8 mouse cellular contexts compared by ENCODE assay signal in the genomic region with DNA sequence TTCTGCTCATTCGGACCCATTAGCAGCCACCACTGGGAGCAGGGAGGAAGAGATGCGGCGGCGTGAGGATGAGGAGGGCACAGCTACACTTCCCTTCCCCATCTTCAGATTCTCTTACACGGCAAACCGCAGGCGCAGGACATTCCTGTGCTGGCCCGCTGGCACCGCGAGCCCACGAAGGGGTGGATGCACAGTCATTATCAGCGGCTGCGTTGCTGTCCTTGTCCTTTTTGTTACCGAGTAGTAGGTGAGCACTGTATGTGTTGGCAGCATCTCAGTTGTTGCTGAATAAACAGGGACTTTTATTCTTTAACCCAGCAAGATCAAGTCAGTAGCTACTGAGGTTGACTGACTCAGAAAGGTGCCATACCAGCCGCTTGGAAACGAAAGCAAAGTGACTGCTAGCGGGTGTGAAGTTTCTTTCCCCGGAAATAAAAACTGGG. TPM values are rescaled to one million over a fixed set of nuclear protein-coding genes. Genes with fewer than 3 reads are reported as not detected.
A peak's percentile ranks its signal among the peaks of the same experiment; 100 is the strongest.
DNase-seq lines count a peak whose midpoint lies in the region; ATAC-seq and TF ChIP-seq lines count a peak whose summit lies in the region.

No protein-coding gene starts in this region.

- no peak overlapping the region for H3K9ac ChIP-seq in hindbrain, embryonic 15.5 days
- no peak overlapping the region for H3K9ac ChIP-seq in liver, embryonic 15.5 days

- H3K27ac ChIP-seq in cerebellum, adult 2 months (ENCODE audit: insufficient read depth, low read length): no peak overlapping the region
- H3K27ac ChIP-seq in cortical plate, adult 2 months (ENCODE audit: insufficient read depth, low read length): 0 out of 2 replicates have a peak overlapping the region, but pooled peaks have one; percentile 21
- no peak overlapping the region for H3K27ac ChIP-seq in hindbrain, embryonic 15.5 days (replicated peaks)
- H3K27ac ChIP-seq in liver, embryonic 15.5 days (replicated peaks): no peak overlapping the region
- no peak overlapping the region for H3K27ac ChIP-seq in olfactory bulb, adult 2 months (ENCODE audit: insufficient read depth, low read depth, low read length)

- no peaks in the 10 kb centered on the region for H3K27me3 ChIP-seq in cerebellum, adult 2 months (ENCODE audit: control insufficient read depth, insufficient read depth, low read length)
- no peaks in the 10 kb centered on the region for H3K27me3 ChIP-seq in hindbrain, embryonic 15.5 days
- H3K27me3 ChIP-seq in liver, embryonic 15.5 days: peaks cover 29% of the 10 kb centered on the region

- H3K9me3 ChIP-seq in hindbrain, embryonic 15.5 days: no peaks in the 10 kb centered on the region
- no peaks in the 10 kb centered on the region for H3K9me3 ChIP-seq in liver, embryonic 15.5 days (replicated peaks)

- no peak for ATAC-seq in hindbrain, embryonic 15.5 days (ENCODE audit: low FRiP score, low read depth)
- no peak for ATAC-seq in liver, embryonic 15.5 days (ENCODE audit: insufficient read depth)

- no peak for TF ChIP-seq CTCF in cerebellum, adult 2 months (IDR thresholded peaks at IDR 0.05; ENCODE audit: borderline replicate concordance, insufficient read depth, low read depth, low read length)
- no peak for TF ChIP-seq CTCF in cortical plate, adult 2 months (IDR thresholded peaks at IDR 0.05; ENCODE audit: extremely low read depth, insufficient read depth, low read length)
- no peak for TF ChIP-seq CTCF in olfactory bulb, adult 2 months (IDR thresholded peaks at IDR 0.05; ENCODE audit: insufficient read depth, low read depth, low read length)

- H3K4me3 ChIP-seq in cerebellum, adult 2 months (replicated peaks; ENCODE audit: insufficient read depth, low read depth, low read length): peak overlapping the region; percentile 30
- H3K4me3 ChIP-seq in cortical plate, adult 2 months (ENCODE audit: insufficient read depth, low read length): peak overlapping the region; percentile 48
- peak overlapping the region; percentile 27 for H3K4me3 ChIP-seq in hindbrain, embryonic 15.5 days
- H3K4me3 ChIP-seq in liver, embryonic 15.5 days (replicated peaks): peak overlapping the region; percentile 40
- peak overlapping the region; percentile 19; the same call in 1 of the 2 replicates for H3K4me3 ChIP-seq in olfactory bulb, adult 2 months (ENCODE audit: insufficient read depth, low read depth, low read length)

- H3K4me2 ChIP-seq in hindbrain, embryonic 15.5 days: peak overlapping the region; percentile 51
- peak overlapping the region; percentile 59 for H3K4me2 ChIP-seq in liver, embryonic 15.5 days

- no peak for DNase-seq in cerebellum, adult 2 months
- DNase-seq in cerebellum, adult 9-11 months: no peak
- no peak for DNase-seq in cerebellum, adult 18-20 months
- DNase-seq in urinary bladder, adult 2 months (ENCODE audit: low spot score): no peak

- 49% methylated on average over 18 of the region's 18 CpGs for WGBS in cerebellum, adult 2 months
- WGBS in hindbrain, embryonic 15.5 days: 55% methylated on average over 18 of the region's 18 CpGs
- 20% methylated on average over 18 of the region's 18 CpGs for WGBS in liver, embryonic 15.5 days (ENCODE audit: insufficient replicate concordance)
- WGBS in olfactory bulb, adult 2 months: 54% methylated on average over 18 of the region's 18 CpGs

- no peak for TF ChIP-seq POLR2A in cerebellum, adult 2 months (IDR thresholded peaks at IDR 0.05; ENCODE audit: borderline replicate concordance, insufficient read depth, low read length)
- no peak for TF ChIP-seq POLR2A in cortical plate, adult 2 months (IDR thresholded peaks at IDR 0.05; ENCODE audit: extremely low read depth, insufficient read depth, low read length)
- no peak for TF ChIP-seq POLR2A in olfactory bulb, adult 2 months (IDR thresholded peaks at IDR 0.05; ENCODE audit: insufficient read depth, low read depth, low read length)

- H3K36me3 ChIP-seq in hindbrain, embryonic 15.5 days: no peaks in the 10 kb centered on the region
- no peaks in the 10 kb centered on the region for H3K36me3 ChIP-seq in liver, embryonic 15.5 days (replicated peaks)

- H3K4me1 ChIP-seq in cerebellum, adult 2 months (ENCODE audit: control insufficient read depth, insufficient read depth, low read length): no peaks in the 10 kb centered on the region
- H3K4me1 ChIP-seq in cortical plate, adult 2 months (ENCODE audit: control insufficient read depth, insufficient read depth, low read length): peaks cover 2% of the 10 kb centered on the region; the same call in 1 of the 2 replicates
- no peaks in the 10 kb centered on the region for H3K4me1 ChIP-seq in hindbrain, embryonic 15.5 days (replicated peaks)
- H3K4me1 ChIP-seq in liver, embryonic 15.5 days (replicated peaks): no peaks in the 10 kb centered on the region; the same call in 1 of the 2 replicates
- H3K4me1 ChIP-seq in olfactory bulb, adult 2 months (ENCODE audit: control insufficient read depth, insufficient read depth, low read length): no peaks in the 10 kb centered on the region

RNA-seq across cellular contexts. Expression of a gene that starts 13.8 kb away (rescaled TPM):
- 84.5 and 92.6 TPM in 2 replicates for polyA plus RNA-seq in cerebellum, adult 2 months (2012; rRNA removed)
- polyA plus RNA-seq in cortical plate, adult 2 months (2012; rRNA removed): 202 and 219 TPM in 2 replicates
- 489 and 545 TPM in 2 replicates for polyA plus RNA-seq in hindbrain, embryonic 15.5 days (2015; fragmentation: Nextera tagmentation; extraction: Ambion mirVana)
- polyA plus RNA-seq in liver, embryonic 15.5 days (2015; fragmentation: Nextera tagmentation; extraction: Ambion mirVana): 193 and 243 TPM in 2 replicates
- 205 TPM in 1 of 2 replicates, not detected in the other for polyA plus RNA-seq in olfactory bulb, adult 2 months (2012; ENCODE audit: insufficient read depth, insufficient read length, low replicate concordance, missing spikeins)
- polyA plus RNA-seq in urinary bladder, adult 2 months (2012; rRNA removed): 129 and 172 TPM in 2 replicates
